Mouse (Mus musculus) cerebellum, adult 2 months (tissue): ENCODE measurements around the gene Tyms.

Experiments used
- CTCF ChIP-seq: fragments of 200-500 bp; IDR thresholded peaks from 2 replicates; pipeline ENCODE4 v1.5.1; 2011; ENCODE audit warnings: low read depth, mild to moderate bottlenecking, control low read depth, low read length, moderate library complexity, borderline replicate concordance; ENCODE audit not compliant: insufficient read depth
- POLR2A ChIP-seq: fragments of 200-500 bp; IDR thresholded peaks from 2 replicates; pipeline ENCODE4 v1.6.1; 2011; ENCODE audit warnings: low read length, control low read depth, borderline replicate concordance; ENCODE audit not compliant: insufficient read depth

GRCm38 (mm10) chr5:30109899-30110298 lies 36.5 kb upstream of the Tyms start:
- TF ChIP-seq POLR2A (no peak), CTCF (no peak)
